Mouse (Mus musculus) liver, embryonic 14.5 days (tissue): ENCODE results near the gene Msx3.

Experiments used
- CTCF ChIP-seq: IDR thresholded peaks from 2 replicates; pipeline ENCODE4 v1.5.1; 2016; ENCODE audit warnings: antibody characterized with exemption, low read depth, control low read depth
- EP300 ChIP-seq: IDR thresholded peaks from 2 replicates; pipeline ENCODE4 v1.6.1; 2016; ENCODE audit warnings: antibody characterized with exemption, low read depth

GRCm38 (mm10) chr7:140035456-140035855 lies 13.4 kb downstream of the Msx3 start:
- no peak for TF ChIP-seq CTCF
- no peak for TF ChIP-seq EP300
